Mouse (Mus musculus): ENCODE data around the gene Olfr851. TPM values are rescaled to one million over a fixed set of nuclear protein-coding genes. Genes with fewer than 3 reads are reported as not detected.

Gene Olfr851
- total RNA-seq (2021): not detected
- long read RNA-seq, experiment 1: 0 reads
- long read RNA-seq, experiment 2: 0 reads

- intact Hi-C loops (cut with DNase I): loop anchor here (1.0 kb wide), 1 partner anchor 7 kb away; no protein-coding TSS in a partner anchor
- H3K4me3 ChIP-seq: no peak within 1 kb of the TSS
- TF ChIP-seq CTCF (IDR thresholded peaks at IDR 0.05): no peak
- no peak within 1 kb of the TSS for H3K27ac ChIP-seq
- DNase-seq: no peak
These were observed at the start of gene Olfr851 for GRCm38 (mm10) chr9:19492995-19493394. Olfr851 (plus strand) TSS chr9:19493295.

GRCm38 (mm10) chr9:19478148-19478547 is 14.9 kb upstream of the Olfr851 start, which contains the start of gene Olfr850:
Olfr850 (minus strand) TSS chr9:19478248.
- Histone ChIP-seq H3K4me3 (no peak within 1 kb of the TSS), H3K27ac (no peak within 1 kb of the TSS)
- DNase-seq: no peak
- TF ChIP-seq CTCF (IDR thresholded peaks at IDR 0.05): no peak
- intact Hi-C loops (cut with DNase I): no loop called here

GRCm38 (mm10) chr9:19540976-19541375 is 47.9 kb downstream of the Olfr851 start, which contains the start of gene Olfr853:
Olfr853 (minus strand) TSS chr9:19541076.
- TF ChIP-seq CTCF (IDR thresholded peaks at IDR 0.05): no peak
- intact Hi-C loops (cut with DNase I): no loop called here
- no peak for DNase-seq
- Histone ChIP-seq H3K4me3 (no peak within 1 kb of the TSS), H3K27ac (no peak within 1 kb of the TSS)

Other genes with a start within 250 kb of the Olfr851 start
- not detected for gene Olfr843, start 241.3 kb upstream of the Olfr851 start, total RNA-seq (2021)
- gene Olfr844, start 176.9 kb upstream of the Olfr851 start, total RNA-seq (2021): not detected
- not detected for gene Olfr845, start 156.8 kb upstream of the Olfr851 start, total RNA-seq (2021)
- gene Olfr846, start 129.3 kb upstream of the Olfr851 start, total RNA-seq (2021): not detected
- gene Olfr847, start 114.6 kb upstream of the Olfr851 start, total RNA-seq (2021): not detected
- gene Olfr849, start 53.0 kb upstream of the Olfr851 start, total RNA-seq (2021): not detected
- not detected for gene Olfr850, start 15.0 kb upstream of the Olfr851 start, total RNA-seq (2021)
- gene Olfr853, start 47.8 kb downstream of the Olfr851 start, total RNA-seq (2021): not detected
- not detected for gene Olfr854, start 74.1 kb downstream of the Olfr851 start, total RNA-seq (2021)
- gene Olfr855, start 89.3 kb downstream of the Olfr851 start, total RNA-seq (2021): not detected
- gene Zfp317, start 128.8 kb downstream of the Olfr851 start, total RNA-seq (2021): 10 to 100 TPM; 15.3 to 15.4 TPM
- not detected for gene Olfr857, start 216.1 kb downstream of the Olfr851 start, total RNA-seq (2021)